Mouse (Mus musculus) hindbrain, embryonic 16.5 days (tissue): ENCODE results near the gene 4930595D18Rik. TPM values are rescaled to one million over a fixed set of nuclear protein-coding genes. Genes with fewer than 3 reads are reported as not detected.

Experiments used
- ATAC-seq: fragments of 200-750 bp; cut with Nextera tagmentation; 2 replicates; pipeline ENCODE4 v1.8.0; 2017; ENCODE audit warnings: moderate TSS enrichment, moderate library complexity
- H3K27ac ChIP-seq: fragments of 300-500 bp; sonication (generic); 2 replicates; pipeline ENCODE4 v1.5.1; 2014; ENCODE audit warnings: low read depth, mild to moderate bottlenecking, control low read depth, low read length, moderate library complexity
- H3K27me3 ChIP-seq: fragments of 300-500 bp; sonication (generic); replicated peaks from 2 replicates; pipeline ENCODE4 v1.6.1; 2014; ENCODE audit warnings: low read length; ENCODE audit not compliant: control insufficient read depth, insufficient read depth
- H3K36me3 ChIP-seq: fragments of 300-500 bp; sonication (generic); 2 replicates; pipeline ENCODE4 v1.6.1; 2014; ENCODE audit warnings: mild to moderate bottlenecking, low read length, moderate library complexity, mixed read lengths; ENCODE audit not compliant: control insufficient read depth, insufficient read depth
- H3K4me1 ChIP-seq: fragments of 300-500 bp; sonication (generic); 2 replicates; pipeline ENCODE4 v1.6.1; 2014; ENCODE audit warnings: low read depth, low read length; ENCODE audit not compliant: control insufficient read depth, insufficient read depth
- H3K4me2 ChIP-seq: fragments of 300-500 bp; sonication (generic); 2 replicates; pipeline ENCODE4 v1.6.1; 2014; ENCODE audit warnings: mild to moderate bottlenecking, low read length, control low read depth, moderate library complexity
- H3K4me3 ChIP-seq: fragments of 300-500 bp; sonication (generic); 2 replicates; pipeline ENCODE4 v1.5.1; 2014; ENCODE audit warnings: mild to moderate bottlenecking, low read length, control low read depth, moderate library complexity
- H3K9ac ChIP-seq: fragments of 300-500 bp; sonication (generic); 2 replicates; pipeline ENCODE4 v1.6.1; 2014; ENCODE audit warnings: low read depth, mild to moderate bottlenecking, control low read depth, low read length, moderate library complexity
- H3K9me3 ChIP-seq: fragments of 300-500 bp; sonication (generic); 2 replicates; pipeline ENCODE4 v1.6.1; 2014; ENCODE audit warnings: mild to moderate bottlenecking, low read length, moderate library complexity; ENCODE audit not compliant: control insufficient read depth
- WGBS: fragments of 180-500 bp; shearing (Covaris S2); extraction: QIAGEN DNeasy Blood & Tissue Kit; methylation state at CpG from one replicate; pipeline ENCODE4 v1.1.7; 2014; 5-methylcytosine and 5-hydroxymethylcytosine counted together
- polyA plus RNA-seq: library from polyadenylated mRNA; unstranded; fragments of >200 nt; fragmentation: Nextera tagmentation; extraction: Ambion mirVana; gene quantifications from 2 replicates; pipeline ENCODE4 v1.2.1, GENCODE M21; 2015

The 4930595D18Rik gene
- polyA plus RNA-seq, 1 experiment from 2014 or later, result 0.19 TPM

- Histone ChIP-seq H3K4me3 (no peak overlapping the region), H3K27ac (no peak overlapping the region), H3K27me3 (no peaks in the 10 kb centered on the region), H3K4me2 (no peak overlapping the region), H3K4me1 (no peaks in the 10 kb centered on the region), H3K36me3 (peaks cover 31% of the 10 kb centered on the region), H3K9me3 (no peaks in the 10 kb centered on the region), H3K9ac (no peak overlapping the region)
- WGBS, result 89% methylated on average over 8 of the region's 8 CpGs
- ATAC-seq, result no peak
Observed at GRCm38 (mm10) chr12:111111176-111111575, 73.1 kb downstream of the 4930595D18Rik start.

Other genes starting within 250 kb of the 4930595D18Rik start
- gene Ankrd9, start 205.5 kb downstream of the 4930595D18Rik start, polyA plus RNA-seq, result 12.2 and 14.2 TPM in 2 replicates
- gene Rcor1, start 145.1 kb downstream of the 4930595D18Rik start, polyA plus RNA-seq, result 4.1 and 4.5 TPM in 2 replicates
- 15.9 and 17.5 TPM in 2 replicates for gene Traf3, start 18.1 kb downstream of the 4930595D18Rik start, polyA plus RNA-seq
- 39.0 and 59.0 TPM in 2 replicates for gene Amn, start 86.6 kb upstream of the 4930595D18Rik start, polyA plus RNA-seq
- 35.3 and 40.4 TPM in 2 replicates for gene Cdc42bpb, start 193.2 kb upstream of the 4930595D18Rik start, polyA plus RNA-seq
- gene Lbhd2, start 222.3 kb upstream of the 4930595D18Rik start, polyA plus RNA-seq, result 2.5 and 3.3 TPM in 2 replicates
- gene Exoc3l4, start 232.5 kb upstream of the 4930595D18Rik start, polyA plus RNA-seq, result 2.6 and 2.7 TPM in 2 replicates